Mouse (Mus musculus) stomach, embryonic 14.5 days (tissue): Measurements from ENCODE around the gene Pex13. TPM values are rescaled to one million over a fixed set of nuclear protein-coding genes. Genes with fewer than 3 reads are reported as not detected.

Experiments used
- ATAC-seq: fragments of 200-750 bp; cut with Nextera tagmentation; 2 replicates; pipeline ENCODE4 v1.8.0; 2017; ENCODE audit warnings: low read depth, moderate TSS enrichment; ENCODE audit not compliant: insufficient number of reproducible peaks, insufficient read depth, low FRiP score
- H3K27ac ChIP-seq: fragments of 300-500 bp; sonication (generic); 2 replicates; pipeline ENCODE4 v1.5.1; 2014; ENCODE audit warnings: mild to moderate bottlenecking, low read length, moderate library complexity, mixed read lengths
- H3K27me3 ChIP-seq: fragments of 300-500 bp; sonication (generic); 2 replicates; pipeline ENCODE4 v1.6.1; 2014; ENCODE audit warnings: low read length, control low read depth, mixed read lengths; ENCODE audit not compliant: control insufficient read depth, insufficient read depth
- H3K36me3 ChIP-seq: fragments of 300-500 bp; sonication (generic); 2 replicates; pipeline ENCODE4 v1.6.1; 2014; ENCODE audit warnings: mild to moderate bottlenecking, control low read depth, low read length, moderate library complexity, mixed read lengths; ENCODE audit not compliant: control insufficient read depth, insufficient read depth
- H3K4me1 ChIP-seq: fragments of 300-500 bp; sonication (generic); 2 replicates; pipeline ENCODE4 v1.6.1; 2014; ENCODE audit warnings: low read length, control low read depth, mixed read lengths; ENCODE audit not compliant: control insufficient read depth, insufficient read depth
- H3K4me2 ChIP-seq: fragments of 300-500 bp; sonication (generic); replicated peaks from 2 replicates; pipeline ENCODE4 v1.6.1; 2014; ENCODE audit warnings: low read depth, low read length, control low read depth
- H3K4me3 ChIP-seq: fragments of 300-500 bp; sonication (generic); 2 replicates; pipeline ENCODE4 v1.5.1; 2014; ENCODE audit warnings: low read depth, low read length, control low read depth
- H3K9ac ChIP-seq: fragments of 300-500 bp; sonication (generic); replicated peaks from 2 replicates; pipeline ENCODE4 v1.6.1; 2014; ENCODE audit warnings: low read depth, mild to moderate bottlenecking, control low read depth, low read length, moderate library complexity, mixed read lengths
- H3K9me3 ChIP-seq: fragments of 300-500 bp; sonication (generic); 2 replicates; pipeline ENCODE4 v1.6.1; 2016; ENCODE audit warnings: low read depth, low read length, control low read depth; ENCODE audit not compliant: control insufficient read depth
- whole genome bisulfite sequencing: fragments of 180-500 bp; shearing (Covaris S2); extraction: QIAGEN DNeasy Blood & Tissue Kit; methylation state at CpG from one replicate; pipeline ENCODE4 v1.1.7; 2014; 5-methylcytosine and 5-hydroxymethylcytosine counted together
- polyA plus RNA-seq: library from polyadenylated mRNA; unstranded; fragments of >200 nt; fragmentation: Nextera tagmentation; extraction: Ambion mirVana; gene quantifications from 2 replicates; pipeline ENCODE4 v1.2.1, GENCODE M21; 2014

Pex13 gene
- polyA plus RNA-seq, 1 experiment from 2014 or later, result 28.8 TPM

DNA sequence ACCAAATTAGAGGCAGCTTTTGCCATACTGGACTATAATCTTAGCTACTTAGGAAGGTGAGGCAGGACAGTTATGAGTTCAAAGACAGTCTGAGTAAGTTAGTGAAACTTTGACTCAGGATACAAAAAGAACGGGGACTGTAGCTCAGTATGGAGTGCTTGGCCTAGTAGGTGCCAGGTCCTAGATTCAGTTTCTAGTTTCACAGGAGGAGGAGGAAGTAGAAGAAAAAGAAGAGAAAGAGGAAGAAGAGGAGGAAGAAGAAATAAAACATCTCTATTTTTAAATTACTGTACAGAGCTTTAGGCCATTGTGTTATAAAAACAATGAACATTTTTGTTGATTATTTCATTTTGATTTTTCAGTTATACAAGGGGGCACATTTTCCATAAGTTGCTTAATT lies 22.3 kb upstream of the Pex13 start:
- no peak for ATAC-seq
- Histone ChIP-seq H3K36me3 (peaks cover 11% of the 10 kb centered on the region; the same call in 1 of the 2 replicates), H3K27ac (no peak overlapping the region), H3K9me3 (no peaks in the 10 kb centered on the region), H3K4me2 (no peak overlapping the region), H3K9ac (no peak overlapping the region), H3K4me3 (no peak overlapping the region), H3K27me3 (no peaks in the 10 kb centered on the region), H3K4me1 (no peaks in the 10 kb centered on the region)
- WGBS, result 83% methylated on average over 1 of the region's 1 CpGs

DNA sequence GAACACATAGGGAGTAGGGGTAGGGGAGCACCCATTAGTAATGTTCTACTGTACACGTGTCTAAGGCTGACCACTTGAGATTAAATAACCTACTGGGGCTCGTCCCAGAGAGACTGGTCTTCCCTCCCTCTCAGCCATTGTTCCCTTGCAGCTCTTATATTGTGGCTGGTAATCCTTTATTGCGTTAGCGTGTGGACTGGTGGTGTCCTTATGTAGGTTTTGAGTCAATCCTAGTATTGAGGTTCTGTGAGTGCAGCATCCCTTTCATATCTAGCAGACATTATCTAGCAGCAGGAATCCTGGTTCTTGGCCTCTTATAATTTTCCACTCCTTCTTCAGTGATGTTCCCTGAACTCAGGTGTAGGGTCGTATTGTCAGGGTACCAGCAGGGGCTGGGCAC lies 20.9 kb upstream of the Pex13 start:
- Histone ChIP-seq H3K4me2 (no peak overlapping the region), H3K27me3 (no peaks in the 10 kb centered on the region), H3K4me3 (no peak overlapping the region), H3K9me3 (no peaks in the 10 kb centered on the region), H3K36me3 (peaks cover 17% of the 10 kb centered on the region), H3K9ac (no peak overlapping the region), H3K27ac (no peak overlapping the region), H3K4me1 (no peaks in the 10 kb centered on the region)
- WGBS, result 86% methylated on average over 5 of the region's 5 CpGs
- ATAC-seq, result no peak

DNA sequence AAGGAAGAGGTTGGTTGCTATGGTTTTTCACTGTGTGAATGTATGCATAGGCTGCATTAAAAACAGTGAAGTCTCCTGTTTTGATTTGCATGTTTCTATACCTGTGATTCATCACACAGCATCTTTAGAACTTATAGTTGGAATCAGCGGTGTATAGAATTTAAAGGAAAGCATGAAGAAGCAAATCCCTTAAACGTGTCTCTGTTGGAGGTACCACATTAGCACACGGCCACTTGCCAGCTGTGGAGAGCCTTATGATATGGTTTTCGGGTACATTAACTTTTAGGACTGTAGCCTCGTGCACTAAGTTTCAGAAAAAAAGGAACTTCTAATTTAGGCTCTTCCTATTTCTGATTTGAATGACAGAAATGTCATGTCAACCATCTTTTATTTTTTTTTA lies 16.8 kb upstream of the Pex13 start:
- no peaks in the 10 kb centered on the region for H3K4me1 ChIP-seq
- no peak for ATAC-seq
- no peak overlapping the region for H3K4me3 ChIP-seq
- no peak overlapping the region for H3K4me2 ChIP-seq
- H3K27me3 ChIP-seq, result no peaks in the 10 kb centered on the region
- 93% methylated on average over 5 of the region's 5 CpGs for WGBS
- H3K36me3 ChIP-seq, result peaks cover 31% of the 10 kb centered on the region
- no peak overlapping the region for H3K9ac ChIP-seq
- no peaks in the 10 kb centered on the region for H3K9me3 ChIP-seq
- no peak overlapping the region for H3K27ac ChIP-seq

DNA sequence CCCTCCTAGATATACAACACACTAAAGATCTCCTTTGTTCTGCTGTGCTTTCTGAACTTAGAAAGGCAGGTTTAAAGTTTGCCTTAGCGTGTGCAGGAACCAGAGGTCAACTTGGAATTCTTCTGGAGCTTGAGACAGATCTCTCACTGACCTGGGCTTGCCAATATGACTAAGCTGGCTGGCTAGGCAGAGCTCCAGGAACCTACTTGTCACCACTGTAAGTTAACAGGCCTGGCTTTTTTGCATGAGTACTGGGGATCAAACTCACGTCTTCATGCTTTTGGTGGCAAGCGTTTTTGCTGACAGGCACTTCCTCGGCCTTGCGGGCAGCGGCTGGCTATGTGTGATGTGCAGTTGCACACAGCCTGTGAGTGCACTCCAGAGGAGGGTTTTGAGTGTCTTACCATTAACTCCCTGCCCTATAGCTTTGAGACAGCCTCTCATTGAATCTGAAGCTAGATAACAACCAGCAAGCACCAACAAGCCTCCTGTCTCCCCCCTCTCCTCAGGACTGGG lies 14.7 kb upstream of the Pex13 start:
- H3K4me1 ChIP-seq, result no peaks in the 10 kb centered on the region
- H3K9me3 ChIP-seq, result no peaks in the 10 kb centered on the region
- H3K9ac ChIP-seq, result no peak overlapping the region
- H3K27ac ChIP-seq, result no peak overlapping the region
- ATAC-seq, result no peak
- WGBS, result 97% methylated on average over 6 of the region's 6 CpGs
- no peak overlapping the region for H3K4me3 ChIP-seq
- H3K4me2 ChIP-seq, result no peak overlapping the region
- H3K27me3 ChIP-seq, result no peaks in the 10 kb centered on the region
- H3K36me3 ChIP-seq, result peaks cover 32% of the 10 kb centered on the region

DNA sequence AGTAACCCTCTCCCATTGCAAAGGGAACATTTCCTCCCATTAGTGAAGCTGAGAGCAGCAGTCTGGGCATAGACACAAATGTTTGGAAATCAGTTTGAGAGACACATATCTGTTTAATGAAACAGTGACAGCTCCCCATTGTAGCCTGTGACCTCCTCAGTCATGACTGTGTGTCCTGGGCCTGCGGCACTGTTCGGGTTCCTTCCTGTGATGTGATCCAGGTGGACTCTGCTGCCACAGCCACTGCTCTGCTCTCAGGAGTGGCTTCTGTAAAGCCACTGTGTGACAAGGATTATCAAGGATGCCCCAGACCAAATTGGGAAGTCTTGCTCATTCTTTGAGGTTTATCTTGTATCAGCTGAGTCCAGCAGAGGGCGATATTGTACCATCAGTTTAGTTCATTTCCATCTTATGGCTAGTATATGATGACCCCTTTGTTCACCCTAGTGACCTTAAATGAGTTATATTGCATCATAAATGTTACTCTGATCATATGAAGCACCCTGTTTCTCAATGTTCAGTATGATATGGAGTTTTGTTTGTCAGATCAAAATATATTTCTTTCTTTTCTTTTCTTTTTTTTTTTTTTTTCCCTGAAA lies 13.4 kb upstream of the Pex13 start:
- no peak overlapping the region for H3K4me2 ChIP-seq
- no peaks in the 10 kb centered on the region for H3K9me3 ChIP-seq
- no peak for ATAC-seq
- WGBS, result 51% methylated on average over 3 of the region's 3 CpGs
- H3K4me1 ChIP-seq, result no peaks in the 10 kb centered on the region
- no peak overlapping the region for H3K27ac ChIP-seq
- H3K27me3 ChIP-seq, result no peaks in the 10 kb centered on the region
- H3K4me3 ChIP-seq, result no peak overlapping the region
- H3K36me3 ChIP-seq, result peaks cover 38% of the 10 kb centered on the region
- no peak overlapping the region for H3K9ac ChIP-seq

DNA sequence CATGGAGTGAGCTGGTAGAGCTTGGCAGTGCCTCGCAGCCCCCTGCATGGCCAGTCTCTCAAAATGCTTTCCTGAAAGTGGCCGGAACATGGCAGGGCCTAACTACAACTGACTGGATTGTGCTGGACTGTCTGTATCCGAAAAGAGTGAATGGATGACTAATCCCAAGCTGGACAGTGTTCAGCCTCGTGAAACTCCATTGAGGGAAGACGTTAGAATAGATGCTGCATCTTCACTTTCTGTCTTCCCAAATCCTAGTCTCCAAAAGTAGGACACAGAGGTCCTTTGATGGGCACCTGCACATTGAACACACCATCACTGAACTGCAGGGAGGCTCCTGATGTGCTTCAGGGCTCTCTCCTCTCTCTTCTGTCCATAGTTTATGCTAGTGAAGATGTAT lies 10.3 kb upstream of the Pex13 start:
- H3K9ac ChIP-seq, result no peak overlapping the region
- no peaks in the 10 kb centered on the region for H3K4me1 ChIP-seq
- H3K36me3 ChIP-seq, result peaks cover 33% of the 10 kb centered on the region
- no peak overlapping the region for H3K4me3 ChIP-seq
- WGBS, result 94% methylated on average over 5 of the region's 5 CpGs
- no peak for ATAC-seq
- H3K4me2 ChIP-seq, result no peak overlapping the region
- no peak overlapping the region for H3K27ac ChIP-seq
- no peaks in the 10 kb centered on the region for H3K9me3 ChIP-seq
- no peaks in the 10 kb centered on the region for H3K27me3 ChIP-seq

DNA sequence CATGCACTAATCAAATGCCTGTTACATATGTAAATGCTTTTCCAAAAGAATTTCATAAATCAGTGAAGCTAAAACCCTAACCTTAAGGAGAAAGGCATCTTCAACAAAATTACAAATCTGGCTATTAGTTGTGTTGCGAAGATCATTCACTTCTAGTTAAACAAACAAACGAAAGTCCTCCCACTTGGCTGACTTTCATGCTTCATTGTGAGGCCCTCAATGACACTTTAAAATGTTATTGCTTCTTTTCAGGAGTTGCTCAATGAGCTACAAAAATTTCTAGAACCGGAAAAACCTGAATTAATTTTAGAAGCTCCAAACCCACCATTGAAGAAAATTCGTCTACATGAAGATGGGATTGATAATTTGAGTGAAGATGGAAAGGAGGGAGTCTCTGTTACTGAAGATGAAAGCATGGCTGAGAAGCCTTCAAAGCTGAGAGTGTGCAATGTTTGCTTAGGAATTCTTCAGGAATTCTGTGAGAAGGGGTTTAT lies 6.5 kb upstream of the Pex13 start:
- Histone ChIP-seq H3K9me3 (no peaks in the 10 kb centered on the region), H3K36me3 (peaks cover 23% of the 10 kb centered on the region), H3K27ac (no peak overlapping the region), H3K9ac (no peak overlapping the region), H3K4me2 (no peak overlapping the region), H3K4me3 (no peak overlapping the region), H3K27me3 (no peaks in the 10 kb centered on the region), H3K4me1 (no peaks in the 10 kb centered on the region)
- WGBS, result 70% methylated on average over 4 of the region's 4 CpGs
- ATAC-seq, result no peak

DNA sequence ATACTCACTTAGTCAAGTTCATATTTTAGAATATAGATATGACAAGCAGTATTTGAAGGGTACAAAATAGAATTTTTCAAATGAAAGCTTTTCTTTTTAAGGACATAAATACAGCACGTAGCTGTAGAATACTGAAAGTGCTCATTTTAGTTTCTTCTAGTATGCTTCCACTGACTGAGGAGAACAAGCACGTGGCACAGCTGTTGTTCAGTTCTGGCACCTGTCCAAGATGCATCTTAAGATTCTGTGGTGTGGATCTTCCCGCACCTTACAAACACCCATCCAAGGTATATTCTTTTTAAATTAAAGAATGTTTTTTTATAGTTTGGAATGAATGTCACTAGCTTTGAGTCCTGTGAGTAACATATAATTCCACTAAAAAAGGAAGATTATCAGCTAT lies 1.4 kb upstream of the Pex13 start:
- Histone ChIP-seq H3K9ac (no peak overlapping the region), H3K36me3 (0 out of 2 replicates have a peak, but pooled peaks cover 3% of the 10 kb centered on the region), H3K9me3 (no peaks in the 10 kb centered on the region), H3K4me2 (peak overlapping the region; percentile 62), H3K27ac (no peak overlapping the region), H3K4me3 (peak overlapping the region; percentile 71), H3K4me1 (no peaks in the 10 kb centered on the region), H3K27me3 (no peaks in the 10 kb centered on the region)
- no peak for ATAC-seq
- 27% methylated on average over 3 of the region's 3 CpGs for WGBS

DNA sequence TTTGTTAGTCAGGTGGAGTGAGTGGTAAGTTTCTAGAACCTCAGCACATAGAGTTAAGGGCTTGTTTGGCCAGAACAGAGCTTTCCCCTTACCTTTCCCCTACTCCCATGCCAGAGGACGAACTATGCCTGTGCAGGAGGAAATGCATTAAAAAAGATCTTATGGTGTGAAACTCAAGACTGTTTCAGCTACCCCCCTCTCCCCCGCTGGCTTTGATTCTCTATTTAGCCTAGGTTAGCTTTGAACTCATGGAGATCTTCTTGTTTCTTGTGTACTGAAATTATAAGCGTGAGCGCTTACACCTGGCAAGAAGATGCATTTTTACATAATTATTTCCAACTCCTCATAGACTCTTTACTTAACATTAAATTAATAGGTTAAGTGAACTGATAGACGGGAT lies 767 bp upstream of the Pex13 start:
- Histone ChIP-seq H3K9me3 (no peaks in the 10 kb centered on the region), H3K4me2 (peak overlapping the region; percentile 62), H3K27me3 (no peaks in the 10 kb centered on the region), H3K4me3 (peak overlapping the region; percentile 71), H3K36me3 (0 out of 2 replicates have a peak, but pooled peaks cover 3% of the 10 kb centered on the region), H3K4me1 (no peaks in the 10 kb centered on the region), H3K27ac (peak overlapping the region; percentile 94), H3K9ac (peak overlapping the region; percentile 69)
- 3% methylated on average over 5 of the region's 5 CpGs for WGBS
- ATAC-seq, result no peak
